Mouse (Mus musculus) cerebellum, adult 8-10 months (tissue): ENCODE data around the gene Slc23a4.

ENCODE experiments used
- DNase-seq: peaks from one replicate; pipeline ENCODE4 v3.0.0; 2022

The Slc23a4 gene

DNA sequence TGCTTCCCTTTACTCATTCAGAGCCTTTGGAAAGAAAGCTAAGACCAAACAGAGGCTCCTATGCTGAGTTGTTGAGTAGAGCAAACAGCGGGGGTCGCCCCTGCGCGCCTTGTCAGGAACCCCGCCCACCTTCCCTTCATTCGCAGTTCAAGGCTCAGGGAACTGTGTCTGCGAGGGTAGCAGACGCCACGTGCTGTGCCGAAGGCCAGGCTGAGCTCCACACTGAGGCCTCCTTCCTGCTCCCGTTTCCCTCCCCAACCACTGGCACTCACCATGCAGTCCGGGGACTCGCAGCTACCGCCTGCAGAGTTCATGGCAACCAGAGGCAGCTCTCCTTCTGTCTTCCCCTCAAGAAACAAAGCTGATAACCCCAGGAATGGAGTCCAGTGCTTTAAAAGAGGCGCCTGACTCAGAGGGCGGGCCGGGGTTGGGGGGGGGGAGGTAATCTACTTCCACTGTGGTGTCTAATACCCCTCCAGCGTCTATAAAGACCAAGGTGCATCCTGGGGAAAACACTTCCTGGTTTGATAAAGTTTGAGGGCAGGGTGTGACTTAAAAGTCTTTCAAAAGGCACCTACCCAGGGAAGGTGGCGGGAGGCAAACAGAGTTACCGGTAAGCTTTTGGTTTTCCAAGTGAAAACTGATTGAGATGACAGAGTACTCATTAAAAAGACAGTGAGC lies at the start of gene Slc23a4:
Gene Slc23a4 (minus strand): TSS at position 324 of the 681 bp plus-strand sequence.
- no peak for DNase-seq

GRCm38 (mm10) chr6:35033341-35033740 lies 45.1 kb upstream of the Slc23a4 start:
- DNase-seq = no peak

DNA sequence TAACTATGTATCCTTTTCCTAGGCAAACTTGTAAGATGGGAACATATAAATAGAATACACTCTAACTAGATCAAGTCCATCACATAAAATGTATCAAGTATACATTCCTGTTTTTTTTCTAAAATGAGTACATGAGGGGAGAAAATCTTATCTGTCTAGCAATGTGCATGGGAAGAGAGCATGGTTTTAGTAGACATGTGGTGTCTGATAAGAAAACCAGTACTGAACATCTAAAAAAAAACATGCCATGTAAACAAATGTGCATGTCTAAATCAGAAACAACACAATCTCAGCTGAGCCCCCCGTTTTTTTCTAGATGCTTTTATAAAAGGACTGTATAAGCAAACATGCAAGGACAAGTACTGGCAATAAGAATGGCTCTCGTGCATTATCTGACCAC lies 44.5 kb upstream of the Slc23a4 start:
- DNase-seq = no peak

GRCm38 (mm10) chr6:35030811-35031210 lies 42.6 kb upstream of the Slc23a4 start:
- no peak for DNase-seq

DNA sequence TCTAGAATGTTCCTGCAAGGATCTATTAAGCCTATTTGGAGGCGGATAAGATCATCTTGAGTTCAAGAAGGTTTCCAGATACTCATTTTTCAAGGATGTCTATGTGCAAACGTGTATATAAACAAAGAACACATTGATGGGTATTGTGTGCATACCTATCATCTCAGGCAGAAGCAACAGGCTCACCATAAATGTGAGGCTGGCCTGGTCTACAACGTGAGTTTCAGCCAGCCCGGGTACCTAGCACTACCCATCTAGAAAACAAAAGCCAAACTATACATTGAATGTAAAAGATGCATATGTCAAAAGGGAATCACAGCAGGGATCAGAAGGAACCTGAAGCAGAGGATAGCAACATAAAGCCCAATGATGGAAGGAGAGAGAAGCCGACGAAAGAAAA lies 42.0 kb upstream of the Slc23a4 start:
- DNase-seq = no peak

- DNase-seq = no peak
Measured at GRCm38 (mm10) chr6:35028023-35028422, 39.8 kb upstream of the Slc23a4 start.

DNA sequence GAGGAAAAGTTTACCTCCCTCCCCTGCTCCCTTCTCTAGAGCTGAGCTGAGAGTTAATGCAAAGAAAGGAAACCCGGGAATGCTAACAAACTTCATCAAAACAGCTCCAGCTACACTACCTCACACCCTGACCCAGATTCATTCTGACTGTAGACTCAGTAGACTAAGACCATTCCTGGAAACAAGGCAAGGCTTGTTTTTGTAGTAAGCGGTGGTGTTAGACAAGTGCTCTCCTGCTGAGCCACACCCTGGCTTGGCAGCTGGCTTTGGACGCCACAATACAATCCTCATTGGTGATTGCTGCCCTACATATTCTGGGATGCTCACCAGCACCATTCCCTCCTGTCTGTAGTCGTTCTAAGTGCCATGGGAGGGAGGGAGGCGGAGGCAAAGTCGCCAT lies 39.1 kb upstream of the Slc23a4 start:
- peak; percentile 7 for DNase-seq

DNA sequence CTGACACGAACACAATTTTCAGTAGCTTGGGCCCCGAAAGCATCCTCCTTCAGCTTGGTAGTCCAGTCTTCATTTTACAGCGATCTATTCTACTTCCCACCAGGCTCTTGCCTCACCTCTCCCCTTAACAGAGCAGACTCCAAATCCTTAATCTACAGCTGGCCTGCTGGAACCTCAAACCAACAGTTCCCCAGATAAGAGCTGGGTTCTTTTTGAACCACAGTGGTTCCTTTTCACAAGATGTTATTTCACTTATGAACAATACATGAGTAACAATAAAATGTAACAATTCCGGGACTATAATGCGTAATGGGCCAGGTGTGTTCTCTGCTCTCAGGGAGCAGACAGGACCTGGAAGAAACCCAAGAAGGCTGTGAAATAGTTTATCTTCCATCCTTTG lies 28.4 kb upstream of the Slc23a4 start:
- DNase-seq = no peak

GRCm38 (mm10) chr6:35011953-35012352 lies 23.7 kb upstream of the Slc23a4 start:
- DNase-seq = no peak

GRCm38 (mm10) chr6:35010705-35011104 lies 22.5 kb upstream of the Slc23a4 start:
- DNase-seq = no peak

DNA sequence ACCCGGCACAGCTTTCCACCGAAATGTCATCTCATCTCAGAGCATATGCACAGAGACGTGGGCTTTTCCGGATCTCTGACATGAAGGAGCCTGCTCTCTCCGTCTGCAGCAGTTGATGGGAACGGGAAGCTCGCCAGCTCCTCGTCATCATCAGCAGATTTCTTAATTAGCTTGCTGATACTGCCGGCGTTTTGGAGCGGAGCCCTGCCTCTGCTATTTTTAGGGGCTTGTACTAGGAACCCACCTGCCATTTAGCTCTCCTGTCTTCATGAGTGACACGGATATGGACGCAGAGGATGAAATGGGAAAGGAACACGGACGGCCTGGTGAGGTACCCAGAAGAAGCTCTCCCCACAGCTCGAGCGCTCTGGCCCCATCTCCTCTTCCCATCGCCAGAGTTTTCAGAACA lies 14.1 kb upstream of the Slc23a4 start:
- peak; percentile 36 for DNase-seq

- peak; percentile 6 for DNase-seq
Measured at GRCm38 (mm10) chr6:34999101-34999500, 10.9 kb upstream of the Slc23a4 start.

DNA sequence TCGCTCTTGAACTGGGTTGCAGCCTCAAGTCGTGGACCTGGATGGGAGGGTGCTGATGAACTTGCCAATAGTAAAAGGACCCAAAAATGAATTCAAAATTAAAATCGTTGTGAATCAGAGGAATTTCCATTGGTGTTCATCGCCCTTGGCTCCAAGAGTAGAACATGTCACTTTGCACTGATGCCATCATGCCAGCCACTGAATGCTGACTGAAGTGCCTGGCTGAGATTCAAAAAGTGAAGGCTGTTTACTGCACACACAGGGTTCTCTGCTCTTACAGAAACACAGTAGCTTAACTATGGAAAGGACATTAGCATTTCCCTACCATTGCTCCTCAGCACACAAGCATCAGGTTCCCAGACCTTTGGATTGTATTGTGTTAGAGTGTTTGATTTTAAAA lies 8.3 kb upstream of the Slc23a4 start:
- DNase-seq = no peak

DNA sequence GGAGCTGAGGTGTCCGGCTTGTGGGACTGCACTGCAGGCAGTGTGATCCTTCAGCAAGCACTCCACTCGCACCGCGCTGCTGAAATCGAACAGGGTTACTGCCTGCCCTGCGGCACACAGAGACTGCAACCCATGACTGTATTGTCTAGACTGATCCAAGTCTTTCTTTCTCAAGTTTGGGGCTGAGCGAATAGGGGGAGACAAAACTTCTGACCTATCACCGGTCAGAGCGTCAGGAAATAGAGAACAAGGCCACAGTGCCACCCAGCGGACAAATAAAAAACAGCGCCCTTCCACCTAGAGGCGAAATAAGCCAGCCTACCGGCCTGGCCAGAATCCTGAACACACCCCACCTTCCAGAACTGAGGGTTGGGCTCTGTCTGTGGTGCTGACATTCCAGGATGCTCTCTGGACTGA lies 7.1 kb upstream of the Slc23a4 start:
- DNase-seq = peak; percentile 65

- DNase-seq = no peak
Measured at GRCm38 (mm10) chr6:34994692-34995091, 6.5 kb upstream of the Slc23a4 start.

DNA sequence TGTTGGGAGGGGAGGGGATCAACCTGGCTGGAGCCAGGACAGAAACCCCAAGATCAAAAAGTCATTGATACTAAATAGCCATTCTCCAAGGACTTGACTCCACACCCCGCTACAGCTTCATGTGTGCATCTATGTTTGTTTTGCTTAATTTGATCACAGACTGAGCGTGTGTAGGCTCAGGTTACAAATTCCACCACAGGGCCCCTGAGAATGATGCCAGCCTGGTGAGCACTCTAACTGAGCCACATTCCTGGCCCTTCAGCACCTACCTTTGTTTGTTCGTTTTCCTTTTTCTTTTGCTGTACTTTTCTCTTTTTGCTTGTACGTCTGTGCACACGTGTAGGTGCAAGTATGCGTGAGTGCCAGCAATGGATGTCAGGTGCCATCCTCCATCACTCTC lies 1.1 kb upstream of the Slc23a4 start:
- no peak for DNase-seq

DNA sequence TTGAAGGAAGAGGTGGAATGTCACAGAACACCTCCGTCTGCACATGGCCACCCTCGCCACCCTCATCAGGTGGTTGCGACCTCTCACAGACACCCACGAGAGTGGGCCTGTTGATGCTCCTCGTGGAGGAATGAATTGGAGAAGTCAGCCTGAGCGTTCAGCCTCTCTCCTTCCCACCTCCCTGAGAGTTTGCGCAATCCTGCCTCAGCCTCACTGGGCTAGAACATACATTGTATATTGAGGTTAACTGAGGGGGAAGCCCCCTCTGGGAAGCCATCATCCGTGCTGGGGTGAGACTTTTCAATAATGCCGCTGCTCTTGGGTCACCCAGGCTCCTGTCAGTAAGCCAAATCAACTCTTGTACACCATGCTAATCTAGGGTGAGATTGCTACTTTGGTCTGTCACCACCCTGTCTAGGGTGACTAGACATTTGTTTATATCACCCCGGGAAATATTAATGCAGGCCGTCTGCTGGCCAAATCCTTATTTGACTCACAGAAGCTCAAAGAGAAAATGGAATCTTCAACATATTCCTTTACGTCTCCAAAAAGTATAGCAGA lies 1.0 kb downstream of the Slc23a4 start:
- no peak for DNase-seq

DNA sequence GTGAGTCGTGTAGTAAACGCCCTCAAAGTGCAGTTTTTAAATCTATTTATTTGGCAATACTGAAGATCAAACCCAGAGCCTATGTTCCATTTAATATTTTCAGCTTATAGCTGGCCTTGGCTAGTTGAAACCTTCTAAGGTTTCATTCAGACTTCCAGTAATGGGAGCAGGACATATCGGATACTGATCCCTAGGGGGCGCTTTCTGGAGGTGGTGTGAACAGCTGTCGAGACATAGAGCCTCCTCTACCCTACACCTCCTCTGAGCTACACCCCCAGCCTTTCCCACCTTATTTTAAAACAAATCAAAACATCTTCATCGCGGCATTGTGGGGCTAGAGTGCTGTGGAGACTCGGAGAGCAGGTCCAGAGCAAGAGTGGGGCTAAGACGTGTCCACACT lies 7.5 kb downstream of the Slc23a4 start:
- no peak for DNase-seq

GRCm38 (mm10) chr6:34979291-34979690 lies 8.9 kb downstream of the Slc23a4 start:
- no peak for DNase-seq

- DNase-seq = no peak
Measured at GRCm38 (mm10) chr6:34971181-34971580, 17.0 kb downstream of the Slc23a4 start.

GRCm38 (mm10) chr6:34965819-34966539 lies 22.2 kb downstream of the Slc23a4 start:
- DNase-seq = no peak

DNA sequence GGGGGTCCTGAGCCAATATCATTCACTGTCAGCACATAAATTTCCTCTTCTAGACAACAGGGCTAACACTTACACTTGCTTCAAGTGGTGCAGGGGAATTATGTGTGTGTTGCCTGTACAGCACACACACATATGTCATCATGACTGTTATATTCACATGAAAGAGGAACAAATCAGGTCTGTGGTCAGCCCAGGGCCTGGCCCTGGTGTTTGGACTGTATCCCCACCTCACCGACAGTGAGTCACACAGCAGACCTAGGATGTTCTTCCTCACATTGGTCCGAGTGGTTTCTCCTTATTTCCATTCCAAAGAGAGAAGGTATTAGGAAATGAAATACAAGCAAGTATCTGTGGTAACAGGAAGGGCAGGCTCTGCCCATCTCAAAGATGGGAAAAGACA lies 23.7 kb downstream of the Slc23a4 start:
- DNase-seq = no peak

DNA sequence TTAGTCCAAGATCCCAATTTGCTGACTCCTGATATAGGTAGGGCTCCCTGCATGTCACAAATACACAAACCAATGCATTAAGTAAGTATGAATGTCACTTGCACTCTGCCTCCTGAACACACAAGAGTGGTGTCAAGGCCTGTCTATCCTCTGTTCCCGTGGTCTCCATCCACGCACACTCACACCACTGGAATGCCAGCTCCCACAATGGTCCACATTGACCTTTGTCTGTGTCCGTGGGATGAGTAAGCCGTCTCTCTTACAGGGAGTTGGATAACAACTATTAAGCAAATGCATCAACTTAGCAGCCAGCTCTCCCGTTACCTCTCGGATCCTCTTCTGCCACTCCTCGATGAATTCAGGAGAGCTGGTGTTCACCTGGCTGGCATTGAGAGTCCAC lies 29.1 kb downstream of the Slc23a4 start:
- DNase-seq = no peak

DNA sequence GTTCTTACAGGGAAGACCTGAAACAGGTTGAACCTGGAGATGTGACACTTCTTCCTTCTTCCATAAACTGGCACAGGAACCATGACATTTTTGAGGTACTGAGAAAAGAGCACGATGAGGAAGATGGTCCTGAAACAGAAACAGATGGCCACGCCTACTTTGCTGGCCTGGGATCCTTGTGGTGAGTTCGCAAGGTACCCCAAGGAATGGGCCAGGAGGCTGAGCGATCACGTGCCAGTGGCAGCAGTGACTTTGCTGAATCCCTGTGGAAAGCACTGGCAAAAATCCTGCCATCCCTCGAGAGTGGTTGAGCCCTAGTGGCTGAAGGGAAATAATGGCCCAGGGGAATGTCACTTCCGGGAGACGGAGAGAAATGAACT lies 32.4 kb downstream of the Slc23a4 start:
- DNase-seq = no peak
